Mouse (Mus musculus) neural tube, embryonic 12.5 days (tissue): Measurements from ENCODE around the gene Zyx. TPM values are rescaled to one million over a fixed set of nuclear protein-coding genes. Genes with fewer than 3 reads are reported as not detected.

ENCODE experiments used
- ATAC-seq: fragments of 200-750 bp; cut with Nextera tagmentation; 2 replicates; pipeline ENCODE4 v1.8.0; 2017; ENCODE audit warnings: low read depth, mild to moderate bottlenecking, moderate TSS enrichment, moderate library complexity; ENCODE audit not compliant: low FRiP score
- H3K27ac ChIP-seq: fragments of 300-500 bp; sonication (generic); 2 replicates; pipeline ENCODE4 v1.5.1; 2016
- H3K27me3 ChIP-seq: fragments of 300-500 bp; sonication (generic); replicated peaks from 2 replicates; pipeline ENCODE4 v1.6.1; 2016; ENCODE audit warnings: mild to moderate bottlenecking
- H3K36me3 ChIP-seq: fragments of 300-500 bp; sonication (generic); 2 replicates; pipeline ENCODE4 v1.6.1; 2016; ENCODE audit warnings: mild to moderate bottlenecking
- H3K4me1 ChIP-seq: fragments of 300-500 bp; sonication (generic); 2 replicates; pipeline ENCODE4 v1.6.1; 2016
- H3K4me2 ChIP-seq: fragments of 300-500 bp; sonication (generic); replicated peaks from 2 replicates; pipeline ENCODE4 v1.6.1; 2016; ENCODE audit warnings: mild to moderate bottlenecking
- H3K4me3 ChIP-seq: fragments of 300-500 bp; sonication (generic); 2 replicates; pipeline ENCODE4 v1.5.1; 2016
- H3K9ac ChIP-seq: fragments of 300-500 bp; sonication (generic); 2 replicates; pipeline ENCODE4 v1.6.1; 2016; ENCODE audit warnings: mild to moderate bottlenecking
- H3K9me3 ChIP-seq: fragments of 300-500 bp; sonication (generic); 2 replicates; pipeline ENCODE4 v1.6.1; 2016; ENCODE audit warnings: mild to moderate bottlenecking
- WGBS: fragments of 180-500 bp; shearing (Covaris S2); methylation state at CpG from one replicate; pipeline ENCODE4 v1.1.7; 2016; 5-methylcytosine and 5-hydroxymethylcytosine counted together
- polyA plus RNA-seq: library from polyadenylated mRNA; unstranded; fragments of >200 nt; fragmentation: Nextera tagmentation; extraction: Ambion mirVana; gene quantifications from 2 replicates; pipeline ENCODE4 v1.2.1, GENCODE M21; 2016

The Zyx gene
- polyA plus RNA-seq, 1 experiment from 2014 or later, result 77.5 TPM

- ATAC-seq, result no peak
- peaks cover 33% of the 10 kb centered on the region for H3K4me1 ChIP-seq
- no peak overlapping the region for H3K4me2 ChIP-seq
Observed at GRCm38 (mm10) chr6:42352486-42352846, 3.0 kb downstream of the Zyx start.

GRCm38 (mm10) chr6:42353180-42353579 lies 3.8 kb downstream of the Zyx start:
- Histone ChIP-seq H3K27ac (no peak overlapping the region), H3K4me1 (peaks cover 33% of the 10 kb centered on the region), H3K36me3 (peaks cover 35% of the 10 kb centered on the region), H3K4me3 (no peak overlapping the region), H3K9me3 (no peaks in the 10 kb centered on the region), H3K9ac (no peak overlapping the region), H3K4me2 (no peak overlapping the region), H3K27me3 (no peaks in the 10 kb centered on the region)
- 84% methylated on average over 8 of the region's 8 CpGs for WGBS
- ATAC-seq, result no peak

More at GRCm38 (mm10) chr6:42352486-42352846, 3.0 kb downstream of the Zyx start:
- H3K4me3 ChIP-seq, result no peak overlapping the region
- H3K9ac ChIP-seq, result no peak overlapping the region
- H3K27ac ChIP-seq, result no peak overlapping the region
- 98% methylated on average over 1 of the region's 1 CpGs for WGBS
- H3K9me3 ChIP-seq, result no peaks in the 10 kb centered on the region
- no peaks in the 10 kb centered on the region for H3K27me3 ChIP-seq
- H3K36me3 ChIP-seq, result peaks cover 28% of the 10 kb centered on the region

GRCm38 (mm10) chr6:42354076-42355019 lies 4.9 kb downstream of the Zyx start:
- Histone ChIP-seq H3K9ac (no peak overlapping the region), H3K36me3 (peaks cover 47% of the 10 kb centered on the region), H3K27ac (no peak overlapping the region), H3K4me1 (peaks cover 33% of the 10 kb centered on the region), H3K27me3 (no peaks in the 10 kb centered on the region), H3K9me3 (no peaks in the 10 kb centered on the region), H3K4me2 (no peak overlapping the region), H3K4me3 (no peak overlapping the region)
- no peak for ATAC-seq
- WGBS, result 67% methylated on average over 11 of the region's 11 CpGs

- Histone ChIP-seq H3K4me1 (peaks cover 33% of the 10 kb centered on the region), H3K36me3 (peaks cover 57% of the 10 kb centered on the region), H3K27ac (no peak overlapping the region), H3K9me3 (no peaks in the 10 kb centered on the region), H3K4me3 (no peak overlapping the region), H3K9ac (no peak overlapping the region), H3K4me2 (no peak overlapping the region), H3K27me3 (no peaks in the 10 kb centered on the region)
- ATAC-seq, result no peak
- WGBS, result 97% methylated on average over 6 of the region's 6 CpGs
Observed at GRCm38 (mm10) chr6:42355366-42355765, 5.9 kb downstream of the Zyx start.

GRCm38 (mm10) chr6:42355794-42356600 lies 6.6 kb downstream of the Zyx start:
- no peak overlapping the region for H3K4me2 ChIP-seq
- no peak overlapping the region for H3K9ac ChIP-seq
- H3K27me3 ChIP-seq, result no peaks in the 10 kb centered on the region
- H3K4me1 ChIP-seq, result peaks cover 28% of the 10 kb centered on the region
- no peak overlapping the region for H3K27ac ChIP-seq
- peaks cover 59% of the 10 kb centered on the region for H3K36me3 ChIP-seq
- WGBS, result 95% methylated on average over 13 of the region's 13 CpGs
- no peak overlapping the region for H3K4me3 ChIP-seq
- no peak for ATAC-seq
- no peaks in the 10 kb centered on the region for H3K9me3 ChIP-seq

- Histone ChIP-seq H3K27ac (no peak overlapping the region), H3K9ac (no peak overlapping the region), H3K4me1 (peaks cover 18% of the 10 kb centered on the region), H3K27me3 (no peaks in the 10 kb centered on the region), H3K4me3 (no peak overlapping the region), H3K4me2 (no peak overlapping the region), H3K9me3 (no peaks in the 10 kb centered on the region), H3K36me3 (peaks cover 56% of the 10 kb centered on the region)
- WGBS, result 93% methylated on average over 5 of the region's 5 CpGs
- no peak for ATAC-seq
Observed at GRCm38 (mm10) chr6:42356913-42357312, 7.5 kb downstream of the Zyx start.

GRCm38 (mm10) chr6:42357901-42358300 lies 8.5 kb downstream of the Zyx start:
- H3K9me3 ChIP-seq, result no peaks in the 10 kb centered on the region
- no peak overlapping the region for H3K9ac ChIP-seq
- H3K36me3 ChIP-seq, result peaks cover 56% of the 10 kb centered on the region
- peaks cover 18% of the 10 kb centered on the region for H3K4me1 ChIP-seq
- H3K27me3 ChIP-seq, result no peaks in the 10 kb centered on the region
- 42% methylated on average over 6 of the region's 6 CpGs for WGBS
- H3K4me2 ChIP-seq, result no peak overlapping the region
- no peak overlapping the region for H3K4me3 ChIP-seq
- no peak for ATAC-seq
- H3K27ac ChIP-seq, result no peak overlapping the region

- no peak for ATAC-seq
- Histone ChIP-seq H3K4me3 (no peak overlapping the region), H3K9ac (no peak overlapping the region), H3K9me3 (no peaks in the 10 kb centered on the region), H3K4me2 (no peak overlapping the region), H3K27me3 (no peaks in the 10 kb centered on the region), H3K27ac (no peak overlapping the region), H3K36me3 (peaks cover 53% of the 10 kb centered on the region), H3K4me1 (peaks cover 8% of the 10 kb centered on the region)
- WGBS, result 93% methylated on average over 12 of the region's 12 CpGs
Observed at GRCm38 (mm10) chr6:42358901-42359300, 9.5 kb downstream of the Zyx start.

GRCm38 (mm10) chr6:42359364-42360147 lies 10.1 kb downstream of the Zyx start:
- 75% methylated on average over 9 of the region's 9 CpGs for WGBS
- Histone ChIP-seq H3K4me3 (no peak overlapping the region), H3K9me3 (no peaks in the 10 kb centered on the region), H3K27me3 (no peaks in the 10 kb centered on the region), H3K4me2 (no peak overlapping the region), H3K9ac (no peak overlapping the region), H3K36me3 (peaks cover 53% of the 10 kb centered on the region), H3K27ac (no peak overlapping the region), H3K4me1 (peaks cover 2% of the 10 kb centered on the region; the same call in 1 of the 2 replicates)
- ATAC-seq, result no peak

GRCm38 (mm10) chr6:42360231-42360840 lies 10.9 kb downstream of the Zyx start:
- H3K27ac ChIP-seq, result no peak overlapping the region
- no peaks in the 10 kb centered on the region for H3K4me1 ChIP-seq
- no peak overlapping the region for H3K4me2 ChIP-seq
- no peak overlapping the region for H3K4me3 ChIP-seq
- H3K9ac ChIP-seq, result no peak overlapping the region
- WGBS, result 79% methylated on average over 6 of the region's 6 CpGs
- H3K9me3 ChIP-seq, result no peaks in the 10 kb centered on the region
- H3K36me3 ChIP-seq, result peaks cover 50% of the 10 kb centered on the region
- no peaks in the 10 kb centered on the region for H3K27me3 ChIP-seq
- no peak for ATAC-seq

GRCm38 (mm10) chr6:42361041-42361895 lies 11.8 kb downstream of the Zyx start:
- H3K4me1 ChIP-seq, result no peaks in the 10 kb centered on the region
- H3K9me3 ChIP-seq, result no peaks in the 10 kb centered on the region
- WGBS, result 91% methylated on average over 13 of the region's 13 CpGs
- H3K9ac ChIP-seq, result no peak overlapping the region
- peaks cover 42% of the 10 kb centered on the region for H3K36me3 ChIP-seq
- no peak overlapping the region for H3K27ac ChIP-seq
- no peaks in the 10 kb centered on the region for H3K27me3 ChIP-seq
- H3K4me2 ChIP-seq, result no peak overlapping the region
- H3K4me3 ChIP-seq, result no peak overlapping the region
- ATAC-seq, result no peak
